Mouse (Mus musculus): ENCODE measurements around the gene Mfge8.

Mfge8 gene

DNA sequence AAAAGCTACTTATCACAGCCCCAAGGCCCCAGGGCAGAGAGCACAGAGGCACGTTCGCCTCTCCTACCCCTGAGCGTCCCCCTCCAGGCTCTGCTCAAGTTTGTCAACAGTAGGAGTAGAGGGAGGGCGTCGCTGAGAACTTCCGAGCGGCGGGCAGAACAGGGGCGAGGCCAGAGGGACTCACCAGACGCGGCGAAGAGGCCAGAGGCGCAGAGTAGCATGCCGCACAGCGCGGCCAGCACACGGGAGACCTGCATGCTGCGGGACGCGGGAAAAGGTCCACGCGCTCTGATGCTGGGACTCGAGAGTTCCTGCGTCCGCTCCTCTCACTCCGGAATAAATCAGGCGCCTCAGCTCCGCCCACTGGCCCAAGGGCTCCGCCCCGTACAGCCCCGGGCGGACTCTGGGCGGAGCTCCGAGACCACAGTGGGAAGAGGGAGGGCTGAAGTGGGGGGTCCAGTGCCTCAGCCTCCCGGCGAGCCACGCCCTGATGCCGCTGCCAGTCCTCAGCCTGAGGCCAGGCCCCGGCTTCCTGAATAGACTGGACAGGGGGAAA, at the start of gene Mfge8:
Gene Mfge8, minus strand, starts transcription at position 350 of the 556 bp plus-strand sequence.
- in situ Hi-C loops (cut with MboI, MseI) = no loop called here

DNA sequence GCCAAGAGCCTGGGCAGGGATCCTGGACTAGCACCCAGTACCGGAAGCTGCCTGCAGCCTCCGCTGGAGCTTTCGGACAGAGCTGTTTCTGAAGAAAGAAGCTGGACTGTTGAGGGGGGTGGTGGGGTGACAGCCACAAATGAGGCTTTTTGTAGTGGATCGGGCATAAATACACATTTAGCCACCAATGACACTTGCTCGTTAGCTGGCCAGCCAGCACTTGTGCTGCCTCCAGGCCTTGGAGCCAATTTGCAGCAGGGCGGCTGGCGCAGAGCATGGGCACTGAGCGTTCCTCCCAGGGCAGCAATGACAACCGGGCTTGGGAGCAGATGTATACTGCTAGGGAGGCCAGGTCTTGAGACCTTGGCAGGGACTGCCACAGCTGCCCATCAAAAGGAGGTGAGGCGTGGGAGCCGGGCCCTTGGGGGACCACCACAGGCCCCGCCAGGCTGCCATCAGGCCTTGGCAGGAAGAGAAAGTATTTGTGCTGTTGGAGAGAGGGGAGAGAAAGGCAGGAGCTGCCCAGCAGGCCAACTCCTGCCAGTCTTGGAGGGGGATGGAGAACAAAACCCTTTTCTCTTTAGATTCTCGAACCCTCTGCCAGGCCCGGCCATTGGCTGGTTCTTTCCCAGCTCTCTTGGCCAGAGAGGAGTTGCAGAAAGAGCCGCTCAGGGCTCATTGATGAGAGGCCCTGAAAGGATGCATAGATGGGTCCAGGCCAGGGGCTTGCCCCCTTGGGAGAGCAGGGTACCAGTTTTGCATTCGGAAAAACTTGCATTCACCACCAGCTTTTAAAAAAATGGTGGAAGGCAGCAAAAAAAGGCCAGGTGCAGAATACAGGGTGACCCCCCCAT, 45.9 kb upstream of the Mfge8 start:
- in situ Hi-C loops (cut with MboI, MseI) = no loop called here

DNA sequence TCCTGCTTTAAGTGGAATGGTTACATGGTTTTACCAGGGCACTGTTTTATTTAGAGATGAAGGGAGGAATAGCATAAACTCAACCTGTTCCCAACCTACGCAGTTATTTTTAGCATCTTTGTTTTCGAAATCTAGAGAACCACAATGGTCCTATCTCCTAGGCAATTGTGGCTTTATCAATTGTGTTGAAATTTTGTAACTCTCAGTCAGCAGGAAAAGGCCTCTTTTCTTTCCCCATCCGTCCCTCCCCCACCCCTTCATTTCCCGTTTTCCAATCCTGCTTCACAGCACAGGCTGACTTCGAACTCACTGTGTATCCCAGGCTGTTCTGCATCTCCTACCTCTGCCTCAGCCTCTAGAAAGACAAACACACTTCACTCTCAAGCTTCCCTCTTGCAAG, 45.1 kb upstream of the Mfge8 start:
- in situ Hi-C loops (cut with MboI, MseI) = no loop called here

DNA sequence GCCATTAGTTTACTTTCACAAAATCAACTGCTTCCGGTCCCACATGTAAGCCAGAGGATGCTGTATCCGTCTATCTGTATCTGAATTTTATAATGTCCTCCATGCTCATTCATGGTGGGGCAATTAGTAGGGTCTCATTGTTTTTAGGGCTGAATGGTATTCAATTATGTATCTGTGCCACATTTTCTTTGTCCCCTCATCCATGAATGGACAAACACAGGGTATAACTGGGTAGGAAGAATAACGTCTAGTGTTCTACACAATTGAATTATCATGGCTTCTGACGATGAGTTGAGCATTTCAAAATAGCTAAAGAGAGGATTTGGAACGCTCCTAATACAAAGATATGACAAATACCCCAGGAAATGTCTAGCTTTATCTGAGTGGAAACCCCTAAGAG, 42.6 kb upstream of the Mfge8 start:
- in situ Hi-C loops (cut with MboI, MseI) = no loop called here

DNA sequence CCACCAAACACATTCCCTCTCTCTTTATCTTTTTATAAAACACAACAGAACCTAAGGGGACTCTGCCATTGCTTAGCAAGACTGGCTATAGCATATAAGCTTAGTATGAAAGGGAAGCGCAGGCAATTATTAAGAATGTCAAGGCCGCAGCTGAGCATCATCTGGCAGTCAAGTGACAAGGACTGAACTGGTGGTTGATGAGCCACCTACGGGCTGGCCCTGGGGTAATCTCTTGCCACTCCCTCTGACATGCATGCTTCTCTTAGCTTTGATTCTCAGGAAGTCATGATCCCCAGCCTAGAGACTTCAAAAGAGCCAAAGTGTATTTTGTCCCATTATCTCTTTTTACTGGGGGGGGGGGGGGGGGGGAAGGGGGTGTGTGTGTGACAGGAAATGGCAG, 41.7 kb upstream of the Mfge8 start:
- in situ Hi-C loops (cut with MboI, MseI) = no loop called here

DNA sequence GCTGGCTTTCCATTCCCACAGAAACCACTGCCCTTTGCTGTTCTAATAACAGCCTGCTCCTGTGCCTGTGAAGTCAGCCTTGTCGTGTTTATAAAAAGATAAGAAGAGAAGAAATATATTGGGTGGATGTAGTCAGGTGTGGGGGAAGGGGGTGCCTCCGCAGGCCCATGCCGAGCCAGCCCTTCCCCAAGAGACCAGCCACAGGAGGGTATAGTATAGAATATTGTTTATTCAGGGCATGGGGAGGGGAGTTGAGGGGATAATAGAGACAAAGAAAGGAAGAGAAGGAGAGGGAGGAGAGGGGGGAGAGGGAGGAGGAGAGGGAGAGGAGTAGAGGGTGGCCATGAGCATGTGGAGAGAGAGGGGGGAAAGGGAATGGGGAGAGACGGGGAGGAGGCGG, 40.4 kb upstream of the Mfge8 start:
- in situ Hi-C loops (cut with MboI, MseI) = no loop called here

DNA sequence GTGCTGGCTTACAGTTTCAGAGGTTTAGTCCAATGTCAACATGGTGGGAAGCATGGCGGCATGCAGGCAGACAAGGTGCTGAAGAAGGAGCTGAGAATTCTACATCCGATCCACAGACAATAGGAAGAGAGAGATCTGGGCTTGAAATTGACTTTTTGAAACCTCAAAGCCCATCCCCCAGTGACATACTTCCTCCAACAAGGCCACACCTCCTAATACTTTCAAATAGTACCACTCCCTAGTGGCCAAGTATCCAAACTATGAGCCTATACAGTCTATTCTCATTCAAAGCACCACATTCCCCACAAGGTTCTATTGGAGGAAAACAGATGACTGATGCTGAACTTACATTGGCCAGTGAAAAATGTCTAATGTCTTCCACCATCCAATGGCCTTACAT, 38.7 kb upstream of the Mfge8 start:
- in situ Hi-C loops (cut with MboI, MseI) = no loop called here

DNA sequence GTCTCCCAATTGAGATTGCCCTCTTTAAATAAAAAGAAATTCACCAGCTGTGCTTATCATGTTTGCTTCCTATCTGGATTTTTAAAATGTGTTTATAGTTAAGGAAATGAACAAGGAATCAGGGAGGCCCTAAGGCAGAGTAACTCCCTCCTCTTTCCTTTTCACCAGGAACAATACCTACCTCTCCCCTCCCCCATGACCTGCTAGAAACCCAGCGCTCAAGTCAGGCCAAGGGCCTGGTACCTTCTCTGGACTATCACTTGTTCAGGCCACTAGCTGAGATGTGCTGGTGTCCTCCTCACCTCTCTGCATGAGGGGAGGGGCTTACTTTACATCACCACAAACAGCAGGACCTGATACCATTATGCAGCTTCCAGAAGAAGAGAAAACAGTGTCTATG, 34.6 kb upstream of the Mfge8 start:
- in situ Hi-C loops (cut with MboI, MseI) = no loop called here

DNA sequence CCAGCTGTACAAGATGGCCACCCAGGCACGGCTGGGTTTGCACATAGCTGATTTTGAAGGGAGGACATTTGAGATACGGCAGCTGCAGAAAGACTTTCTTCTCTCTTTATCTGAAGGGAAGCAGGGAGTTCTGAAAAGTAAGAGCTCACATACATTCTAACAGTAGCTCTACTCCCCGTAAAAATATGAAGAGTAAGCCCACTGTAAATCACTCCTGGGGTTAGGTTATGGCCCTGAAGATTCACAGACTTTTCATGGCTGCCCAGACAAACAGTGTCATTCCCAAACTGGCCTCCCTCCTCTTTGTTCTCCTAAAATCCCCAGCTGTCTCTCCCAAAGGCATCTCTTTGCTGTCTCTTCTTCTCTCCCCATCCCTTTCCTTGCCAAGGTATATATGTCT, 24.9 kb upstream of the Mfge8 start:
- in situ Hi-C loops (cut with MboI, MseI) = no loop called here

DNA sequence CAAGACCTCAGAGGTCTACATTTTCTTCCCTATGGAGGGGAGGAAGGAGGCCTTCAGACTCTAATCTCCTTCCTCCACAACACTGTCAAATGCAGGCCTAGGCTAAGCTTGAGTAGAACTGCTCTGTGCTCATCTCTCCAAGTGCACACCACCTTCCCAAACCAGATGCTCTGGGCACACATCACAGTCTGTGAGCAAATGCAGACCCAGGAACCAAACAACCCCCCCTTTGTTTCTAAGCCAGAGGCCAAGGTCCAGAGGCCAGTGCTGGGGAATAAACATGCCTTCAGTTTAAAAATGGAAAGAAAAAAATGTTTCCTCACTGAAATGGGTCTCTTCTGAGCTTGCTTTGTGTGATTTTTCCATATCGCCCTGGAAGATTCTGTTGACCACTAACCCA, 22.9 kb upstream of the Mfge8 start:
- in situ Hi-C loops (cut with MboI, MseI) = no loop called here

DNA sequence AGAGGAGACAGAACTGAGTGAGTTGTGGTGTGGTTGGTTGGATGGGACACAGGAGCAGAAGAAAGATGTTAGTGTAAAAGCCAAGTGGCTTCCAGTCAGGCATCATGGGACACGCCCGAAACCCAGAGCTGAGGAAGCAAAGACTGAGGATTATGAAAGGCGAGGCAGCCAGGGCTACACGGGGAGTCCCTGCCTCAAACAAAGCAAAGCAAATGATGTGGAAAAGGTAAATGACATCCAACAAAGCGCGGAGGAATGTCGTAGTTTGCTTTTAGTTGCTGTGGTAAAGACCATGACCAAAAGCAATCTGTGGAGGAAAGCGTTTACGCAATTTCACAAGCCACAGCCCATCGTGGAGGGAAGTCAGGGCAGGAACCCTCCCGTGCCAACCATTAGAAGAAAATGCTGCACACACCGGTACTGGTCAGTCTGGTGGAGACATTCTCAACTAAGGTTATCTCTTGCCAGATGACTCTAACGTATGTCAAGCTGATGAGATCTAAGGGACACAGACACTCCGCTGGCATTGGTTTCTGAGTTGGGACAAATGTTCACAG, 18.2 kb upstream of the Mfge8 start:
- in situ Hi-C loops (cut with MboI, MseI) = no loop called here

DNA sequence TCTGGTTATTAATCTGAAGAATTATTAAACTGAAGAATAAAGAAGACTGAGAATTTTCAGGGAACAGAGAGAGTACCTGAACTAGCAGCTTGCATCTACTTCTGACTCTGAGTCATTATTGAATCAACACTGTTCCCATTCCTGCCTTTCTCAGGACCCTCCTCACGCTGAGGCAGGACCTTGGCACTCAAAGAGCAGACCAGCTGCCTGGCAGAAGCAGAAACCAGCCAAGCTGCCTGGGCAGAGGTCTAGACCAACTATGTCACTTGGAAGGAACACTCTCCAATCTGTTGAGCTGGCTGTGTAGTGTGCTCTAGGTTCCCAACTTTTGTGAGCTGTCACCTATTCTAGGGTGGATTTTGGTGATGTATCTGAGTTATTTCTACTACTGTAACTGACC, 10.5 kb upstream of the Mfge8 start:
- in situ Hi-C loops (cut with MboI, MseI) = no loop called here

DNA sequence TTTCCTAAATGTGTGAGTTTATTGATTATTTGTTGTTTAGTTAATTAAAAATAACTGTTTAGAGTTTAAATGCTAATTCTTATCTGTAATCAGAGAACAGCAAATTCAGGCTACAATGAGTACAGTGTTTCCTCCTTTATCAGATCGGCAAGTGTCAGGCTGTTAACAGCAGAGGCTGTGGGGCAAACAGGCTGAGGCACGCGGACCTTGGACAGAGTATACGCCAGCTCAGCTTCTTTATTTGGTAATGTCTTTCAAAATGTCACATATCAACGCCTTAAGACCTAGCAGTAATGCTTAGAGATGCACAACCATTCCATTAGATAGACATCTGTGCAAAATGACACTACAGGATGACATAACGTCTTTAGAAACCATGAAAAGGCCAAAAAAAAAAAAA, 662 bp upstream of the Mfge8 start:
- in situ Hi-C loops (cut with MboI, MseI) = no loop called here

DNA sequence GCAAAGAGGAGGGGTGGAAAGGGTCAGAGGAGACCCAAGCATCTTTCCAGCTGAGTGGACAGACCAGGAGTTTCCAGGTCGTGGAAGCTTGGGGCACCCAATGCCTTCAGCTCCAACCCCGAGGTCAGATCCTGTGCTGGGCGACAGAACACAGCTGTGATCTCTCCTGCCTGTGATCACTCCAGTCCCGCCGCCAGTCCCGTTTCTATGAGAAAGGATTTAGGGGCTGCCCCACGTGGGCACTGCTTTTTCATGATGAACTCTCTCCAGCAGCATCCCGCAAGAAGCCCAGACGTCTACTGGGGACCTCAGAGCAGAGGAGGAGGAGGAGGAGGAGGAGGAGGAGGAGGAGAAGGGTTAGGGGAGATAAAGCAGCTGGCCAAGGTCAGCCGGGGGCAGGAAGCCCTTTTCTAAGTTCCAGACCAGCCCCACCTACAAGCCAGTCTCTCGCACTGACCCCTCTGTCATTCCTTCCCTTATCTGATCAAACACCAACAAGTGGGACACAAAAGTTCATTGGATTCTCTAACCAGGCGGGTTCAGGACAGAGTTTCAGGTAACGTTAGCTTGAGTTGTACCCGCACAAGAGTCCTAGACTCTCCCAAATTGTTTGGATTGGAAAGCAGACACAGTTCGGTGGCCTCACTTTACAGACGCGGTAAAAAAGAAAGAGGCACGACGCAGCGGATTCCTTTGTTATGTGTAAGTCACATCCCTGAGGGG, 768 bp downstream of the Mfge8 start:
- in situ Hi-C loops (cut with MboI, MseI) = no loop called here

DNA sequence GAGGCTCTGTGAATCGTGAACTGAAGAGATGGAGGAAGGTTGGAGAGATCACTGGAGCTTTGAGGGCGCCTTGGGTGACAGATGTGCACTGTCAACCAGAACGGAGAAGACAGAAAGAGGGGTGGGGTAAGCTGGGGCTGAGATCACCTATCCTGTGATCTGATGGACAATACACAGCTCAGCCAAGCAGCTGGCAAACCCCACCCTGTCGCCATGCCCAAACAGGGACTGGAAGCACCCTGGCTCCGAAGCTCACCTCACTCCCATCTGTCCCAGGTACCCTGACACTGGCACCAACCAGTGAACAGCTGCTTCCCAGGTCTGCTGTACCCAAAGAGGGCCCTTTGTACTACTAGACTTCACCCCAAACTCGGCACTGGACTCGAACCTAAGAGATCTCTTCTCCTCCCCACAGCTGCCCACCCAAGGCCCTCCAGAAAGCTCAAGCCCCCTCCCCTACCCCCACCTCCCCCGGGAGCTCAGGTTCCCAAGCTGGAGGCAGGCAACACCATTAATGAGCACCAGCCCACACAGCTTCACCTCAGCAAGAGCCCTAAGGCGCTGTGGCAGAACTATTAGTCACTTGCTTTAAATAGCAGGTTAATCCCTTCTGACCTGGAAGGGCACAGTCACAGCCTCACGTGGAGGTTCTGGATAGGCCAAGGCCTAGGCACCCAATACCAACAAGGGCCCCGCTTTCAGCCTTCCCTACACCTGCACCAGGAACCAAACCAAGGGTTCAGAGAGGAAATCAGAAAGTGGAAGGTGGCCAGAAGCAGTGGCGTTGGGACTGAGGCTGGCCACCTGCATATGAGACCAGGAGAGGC, 1.6 kb downstream of the Mfge8 start:
- in situ Hi-C loops (cut with MboI, MseI) = no loop called here

DNA sequence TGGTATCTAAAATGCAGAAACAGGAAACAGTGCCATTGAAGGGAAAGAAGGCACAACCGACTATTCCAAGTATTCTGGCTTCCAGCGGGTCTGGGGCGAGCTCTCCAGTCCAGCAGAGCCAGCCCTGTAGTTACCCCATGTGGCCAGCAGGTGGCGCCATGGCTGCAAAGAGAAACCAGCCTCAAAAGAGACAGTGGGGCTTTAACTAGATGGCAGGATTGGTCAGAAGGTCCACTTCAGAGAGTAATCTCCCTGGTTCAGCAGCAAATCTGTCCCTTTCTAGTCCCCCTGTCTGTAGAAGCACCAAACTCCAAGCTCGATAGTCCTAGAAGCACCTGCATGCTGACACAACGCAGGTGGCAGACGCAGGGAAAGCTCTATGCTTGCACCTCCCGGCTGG, 8.0 kb downstream of the Mfge8 start:
- in situ Hi-C loops (cut with MboI, MseI) = loop anchor here (5.0 kb wide), 1 partner anchor 211 kb away; no protein-coding TSS in a partner anchor

DNA sequence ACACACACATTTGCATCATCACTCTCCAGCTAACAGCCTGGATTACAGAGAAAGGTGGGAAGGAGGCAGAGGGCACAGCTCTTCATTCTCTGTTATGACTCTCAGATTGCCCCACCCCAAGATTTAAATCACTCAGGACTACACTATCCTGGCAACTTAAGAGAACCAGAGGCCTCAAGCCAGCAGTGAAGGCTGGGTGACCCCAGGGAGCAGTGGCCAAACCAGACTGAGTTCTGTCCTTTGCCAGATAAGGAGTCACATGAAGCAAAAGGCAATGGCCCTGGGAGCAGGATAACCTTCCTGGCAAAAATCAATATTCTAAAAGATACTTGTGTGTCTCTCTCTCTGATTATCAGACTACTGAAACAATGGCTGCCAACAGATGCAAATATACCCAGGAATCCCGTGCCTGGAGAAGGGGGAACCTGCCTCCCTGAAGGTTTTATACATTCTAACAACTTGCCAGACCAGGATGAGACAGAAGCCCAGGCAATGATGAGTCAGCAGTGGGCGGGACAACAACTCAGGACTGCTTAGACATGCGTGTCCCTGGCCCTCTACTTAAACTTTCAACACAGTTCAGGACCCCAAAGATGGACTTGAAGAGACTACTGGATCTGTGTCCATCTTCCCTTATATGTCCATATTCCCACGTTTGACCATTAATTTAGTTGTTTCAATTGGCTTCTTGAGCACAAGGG, 8.8 kb downstream of the Mfge8 start:
- in situ Hi-C loops (cut with MboI, MseI) = loop anchor here (5.0 to 10.0 kb wide), 2 partner anchors 85 to 212 kb away; no protein-coding TSS in a partner anchor

DNA sequence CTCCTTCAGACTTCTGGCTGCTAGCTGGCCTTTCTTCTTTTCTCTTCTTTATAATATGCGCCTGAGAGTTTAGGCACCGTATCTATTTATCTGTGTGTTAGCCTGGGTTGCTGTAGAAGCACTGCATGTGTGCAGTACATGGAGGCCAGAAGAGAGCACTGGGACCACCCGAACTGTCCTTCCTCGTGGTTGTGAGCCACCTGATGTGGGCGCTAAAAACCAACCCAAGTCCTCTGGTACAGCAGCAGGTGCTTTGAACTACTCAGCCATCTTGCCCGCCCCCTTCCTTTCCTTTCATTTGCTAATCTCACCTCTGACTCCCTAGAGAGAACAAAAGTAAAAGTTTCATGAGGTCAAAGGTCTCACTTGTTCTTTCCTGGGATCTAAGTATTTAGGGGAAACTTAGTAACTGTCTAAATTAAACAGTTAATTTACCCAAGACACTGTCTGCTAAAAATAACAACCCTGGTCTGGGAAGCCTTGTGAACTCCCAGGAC, 9.5 kb downstream of the Mfge8 start:
- in situ Hi-C loops (cut with MboI, MseI) = loop anchor here (10.0 kb wide), 1 partner anchor 85 kb away; no protein-coding TSS in a partner anchor

DNA sequence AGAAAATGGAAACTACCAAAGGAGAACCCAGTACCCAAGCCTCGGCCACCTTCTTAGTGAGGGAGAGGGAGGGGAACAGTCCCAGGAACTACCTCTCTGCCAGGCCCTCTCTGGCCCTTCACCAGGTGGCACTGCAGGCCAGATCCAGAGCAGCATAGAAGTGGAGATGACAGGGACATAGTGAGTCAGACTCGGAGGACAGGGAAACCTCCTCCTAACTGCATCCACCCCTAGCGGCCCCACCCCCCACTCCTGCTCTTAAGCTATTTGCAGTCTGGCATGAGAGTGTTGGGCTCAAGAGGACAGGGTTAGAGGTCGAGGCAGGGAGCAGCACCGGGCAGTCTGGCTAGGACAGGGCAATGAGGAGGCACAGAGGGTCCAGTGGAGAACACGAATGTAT, 15.5 kb downstream of the Mfge8 start:
- in situ Hi-C loops (cut with MboI, MseI) = loop anchor here (10.0 kb wide), 1 partner anchor 91 kb away; no protein-coding TSS in a partner anchor

DNA sequence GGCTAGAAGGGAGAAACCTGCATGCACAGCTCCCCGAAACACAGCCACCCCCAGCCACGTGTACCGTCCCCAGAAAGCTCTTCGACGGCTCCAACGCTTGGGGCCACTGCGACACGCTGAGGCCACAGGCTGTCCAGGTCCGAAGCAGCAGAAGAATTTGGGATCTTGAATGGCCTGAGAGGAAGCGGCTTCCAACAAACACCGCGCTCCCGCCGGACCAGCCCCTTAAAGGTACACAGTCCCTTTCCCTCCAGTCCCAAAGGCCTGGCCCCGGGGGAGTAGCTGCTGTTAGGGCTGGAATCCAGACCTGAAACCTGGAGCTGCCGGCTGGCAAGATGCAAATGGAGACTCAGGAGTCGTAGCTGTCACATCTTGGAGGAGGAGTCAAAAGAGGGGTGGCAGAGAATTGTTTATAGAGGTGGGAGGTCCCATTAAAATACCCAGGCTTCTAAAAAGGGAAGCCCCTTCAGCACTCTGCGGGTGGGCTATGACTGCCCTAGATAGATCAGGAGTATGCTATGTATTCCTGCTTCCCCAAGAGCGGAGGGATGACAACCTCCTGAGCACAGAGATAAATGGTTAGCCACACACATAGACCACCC, 17.9 kb downstream of the Mfge8 start, which contains the start of gene Hapln3:
Gene Hapln3, minus strand, starts transcription at position 176 of the 602 bp plus-strand sequence.
- in situ Hi-C loops (cut with MboI, MseI) = loop anchor here (10.0 kb wide), 1 partner anchor 94 kb away; no protein-coding TSS in a partner anchor
